Mouse (Mus musculus): ENCODE results near the gene Cenpu. TPM values are rescaled to one million over a fixed set of nuclear protein-coding genes. Genes with fewer than 3 reads are reported as not detected.
A peak's percentile ranks its signal among the peaks of the same experiment; 100 is the strongest.

Cenpu gene
- polyA plus RNA-seq, 1 experiment from 2014 or later = 16.4 TPM

DNA sequence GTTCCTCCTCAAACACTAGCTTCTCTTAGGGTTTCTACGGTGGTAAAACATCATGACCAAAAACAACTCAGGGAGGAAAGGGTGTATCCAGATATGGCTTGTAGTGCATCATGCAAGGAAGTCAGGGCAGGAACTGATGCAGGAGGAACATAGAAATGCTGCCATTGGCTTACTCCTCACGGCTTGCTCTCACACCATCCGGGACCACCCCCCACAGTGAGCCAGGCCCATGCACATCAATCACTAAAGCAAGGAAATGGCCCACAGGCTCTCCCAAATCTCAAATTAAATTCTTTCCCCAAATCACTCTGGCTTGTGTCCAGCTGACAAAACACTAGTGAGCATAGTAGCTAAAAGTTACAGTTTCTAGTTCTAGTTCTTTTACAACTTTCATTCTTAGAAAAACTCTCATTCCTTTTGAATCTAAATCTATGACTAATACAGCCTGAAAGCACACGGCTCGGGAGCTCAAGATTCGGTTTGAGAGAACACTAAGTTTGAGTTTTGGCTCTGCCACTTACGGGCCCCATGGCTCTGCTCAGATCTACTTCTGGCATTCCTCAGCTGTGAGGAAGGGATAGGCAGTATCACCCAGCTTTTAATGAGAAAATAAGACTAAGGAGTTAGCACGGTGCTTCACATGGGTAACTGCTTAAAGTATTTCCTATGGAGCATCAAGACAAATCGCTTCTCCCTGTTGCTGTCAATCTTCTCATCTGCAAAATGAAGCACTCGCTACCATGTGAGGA, 49.3 kb downstream of the Cenpu start:
- H3K36me3 ChIP-seq = peaks cover 9% of the 10 kb centered on the region; the same call in 1 of the 2 replicates
- H3K9ac ChIP-seq = no peak overlapping the region
- H3K4me2 ChIP-seq (replicated peaks) = no peak overlapping the region
- peaks cover 9% of the 10 kb centered on the region; the same call in 1 of the 2 replicates for H3K4me1 ChIP-seq
- H3K27ac ChIP-seq = no peak overlapping the region
- no peak overlapping the region for H3K4me3 ChIP-seq
- H3K9me3 ChIP-seq = no peaks in the 10 kb centered on the region
- ATAC-seq (ENCODE audit: insufficient number of reproducible peaks, insufficient read depth, low FRiP score, low TSS enrichment) = no peak
- peaks cover 2% of the 10 kb centered on the region; the same call in 1 of the 2 replicates for H3K27me3 ChIP-seq
- WGBS = 43% methylated on average over 10 of the region's 10 CpGs

DNA sequence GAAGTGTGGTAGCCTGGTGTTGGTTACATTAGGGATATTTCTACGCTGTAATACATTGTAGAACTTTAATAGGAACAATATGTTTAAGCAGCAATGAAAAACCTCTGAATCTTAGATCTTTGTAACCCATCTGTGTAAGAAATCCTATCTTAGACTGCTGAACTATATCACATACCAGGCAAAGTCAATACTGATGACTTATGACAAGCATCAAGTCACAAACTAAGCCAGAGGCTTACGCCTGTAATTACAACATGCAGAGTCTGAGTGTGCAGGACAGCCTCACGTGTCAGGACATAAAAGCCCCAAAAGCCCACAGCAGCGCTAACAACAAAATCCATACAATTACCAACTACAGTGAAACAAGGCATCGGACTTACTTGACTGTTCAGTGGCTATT, 51.8 kb downstream of the Cenpu start:
- Histone ChIP-seq H3K27me3 (peaks cover 2% of the 10 kb centered on the region; the same call in 1 of the 2 replicates), H3K9ac (no peak overlapping the region), H3K4me2 (replicated peaks) (no peak overlapping the region), H3K4me3 (no peak overlapping the region), H3K9me3 (no peaks in the 10 kb centered on the region), H3K27ac (no peak overlapping the region), H3K4me1 (peaks cover 9% of the 10 kb centered on the region; the same call in 1 of the 2 replicates), H3K36me3 (peaks cover 9% of the 10 kb centered on the region; the same call in 1 of the 2 replicates)
- ATAC-seq (ENCODE audit: insufficient number of reproducible peaks, insufficient read depth, low FRiP score, low TSS enrichment) = 0 out of 2 replicates have a peak, but pooled peaks have one; percentile 56
- WGBS = 36% methylated on average over 5 of the region's 5 CpGs

DNA sequence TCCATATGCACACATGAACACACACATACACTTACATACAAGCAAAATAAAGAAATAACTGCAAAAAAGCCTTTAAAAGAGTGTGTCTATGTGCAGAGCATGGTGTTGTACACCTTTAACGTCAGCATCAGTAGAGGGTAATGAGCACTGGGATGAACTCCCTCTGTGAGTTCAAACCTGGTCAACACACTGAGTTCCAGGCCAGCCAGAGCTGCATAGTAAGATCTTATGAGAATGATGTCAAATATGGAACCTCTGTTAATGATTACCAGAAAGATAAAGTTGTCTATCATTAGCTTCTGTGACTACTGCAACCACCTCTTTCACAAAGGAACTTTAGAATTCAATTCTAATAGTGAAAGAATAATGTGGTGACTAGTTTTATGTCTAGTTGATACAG, 55.1 kb downstream of the Cenpu start:
- no peak overlapping the region for H3K9ac ChIP-seq
- H3K9me3 ChIP-seq = no peaks in the 10 kb centered on the region
- H3K27me3 ChIP-seq = peaks cover 2% of the 10 kb centered on the region; the same call in 1 of the 2 replicates
- no peak overlapping the region for H3K4me2 ChIP-seq (replicated peaks)
- no peak overlapping the region for H3K4me3 ChIP-seq
- no peak for ATAC-seq (ENCODE audit: insufficient number of reproducible peaks, insufficient read depth, low FRiP score, low TSS enrichment)
- WGBS = 66% methylated on average over 1 of the region's 1 CpGs
- H3K4me1 ChIP-seq = 0 out of 2 replicates have a peak, but pooled peaks cover 2% of the 10 kb centered on the region
- H3K27ac ChIP-seq = no peak overlapping the region
- H3K36me3 ChIP-seq = peaks cover 13% of the 10 kb centered on the region; the same call in 1 of the 2 replicates

DNA sequence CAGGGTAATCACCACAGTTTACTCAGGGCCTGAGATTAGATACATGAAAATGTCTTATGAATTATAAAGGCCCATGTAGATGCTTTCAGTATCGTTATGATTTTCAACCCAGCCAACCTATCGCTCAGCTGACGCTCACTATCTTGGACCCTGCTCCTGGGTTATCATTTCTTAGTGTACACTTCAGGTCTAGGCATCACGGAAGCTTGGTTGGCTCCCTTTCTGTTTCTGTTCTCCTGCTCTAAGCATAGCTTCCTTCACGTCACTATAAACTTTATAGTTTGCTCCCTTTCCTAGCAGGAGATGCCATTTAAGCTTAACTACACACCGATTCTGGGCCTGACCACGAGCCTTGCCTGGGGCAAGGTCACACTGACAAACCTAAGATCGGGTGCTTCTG, 59.7 kb downstream of the Cenpu start:
- H3K9me3 ChIP-seq = no peaks in the 10 kb centered on the region
- WGBS = 87% methylated on average over 8 of the region's 8 CpGs
- ATAC-seq (ENCODE audit: insufficient number of reproducible peaks, insufficient read depth, low FRiP score, low TSS enrichment) = no peak
- H3K4me1 ChIP-seq = peaks cover 10% of the 10 kb centered on the region; the same call in 1 of the 2 replicates
- no peak overlapping the region for H3K9ac ChIP-seq
- H3K27me3 ChIP-seq = no peaks in the 10 kb centered on the region
- no peak overlapping the region for H3K4me2 ChIP-seq (replicated peaks)
- 0 out of 2 replicates have a peak, but pooled peaks cover 7% of the 10 kb centered on the region for H3K36me3 ChIP-seq
- no peak overlapping the region for H3K27ac ChIP-seq
- H3K4me3 ChIP-seq = no peak overlapping the region

DNA sequence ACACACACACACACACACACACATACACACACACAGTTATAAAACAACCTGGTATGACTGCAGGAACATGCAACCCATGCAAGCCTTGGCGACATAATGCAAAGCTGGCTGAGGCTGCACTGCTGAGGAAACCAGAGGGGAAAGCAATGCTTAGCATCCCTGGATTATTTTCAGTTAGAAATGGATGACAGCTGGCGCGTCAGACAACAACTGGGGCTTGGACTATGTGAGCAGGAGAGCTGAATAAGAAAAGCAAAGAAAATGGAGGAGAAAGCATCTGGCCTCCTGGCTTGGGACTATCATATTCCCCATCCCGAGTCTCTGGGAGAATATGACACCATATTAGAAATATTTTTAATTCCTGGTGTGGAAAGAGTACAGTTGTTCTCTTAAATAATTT, 61.1 kb downstream of the Cenpu start:
- no peak overlapping the region for H3K9ac ChIP-seq
- H3K4me2 ChIP-seq (replicated peaks) = 0 out of 2 replicates have a peak overlapping the region, but pooled peaks have one; percentile 9
- H3K27me3 ChIP-seq = no peaks in the 10 kb centered on the region
- 0 out of 2 replicates have a peak, but pooled peaks have one; percentile 25 for ATAC-seq (ENCODE audit: insufficient number of reproducible peaks, insufficient read depth, low FRiP score, low TSS enrichment)
- no peaks in the 10 kb centered on the region for H3K9me3 ChIP-seq
- H3K4me3 ChIP-seq = no peak overlapping the region
- 32% methylated on average over 4 of the region's 4 CpGs for WGBS
- peaks cover 10% of the 10 kb centered on the region; the same call in 1 of the 2 replicates for H3K4me1 ChIP-seq
- 0 out of 2 replicates have a peak, but pooled peaks cover 3% of the 10 kb centered on the region for H3K36me3 ChIP-seq
- H3K27ac ChIP-seq = peak overlapping the region; percentile 78; the same call in 1 of the 2 replicates

DNA sequence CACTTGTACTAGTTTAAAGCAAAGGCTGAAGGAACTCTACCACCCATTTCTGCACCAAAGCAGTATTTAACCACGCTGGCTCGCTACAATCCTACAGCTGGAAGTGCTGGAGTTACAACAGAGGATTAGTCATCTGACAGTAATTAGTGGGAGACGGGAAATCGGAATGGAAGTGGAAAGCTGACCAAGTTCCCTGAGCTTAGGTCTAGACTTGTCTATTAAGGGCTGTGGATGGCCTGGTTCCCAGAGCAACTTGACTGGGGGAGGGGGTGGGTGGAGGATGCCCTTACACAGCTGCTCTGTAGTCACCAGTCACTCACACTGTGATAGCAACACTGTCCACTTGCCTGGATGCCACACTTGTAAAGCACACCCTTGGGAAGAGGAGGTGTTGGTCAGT, 61.5 kb downstream of the Cenpu start:
- Histone ChIP-seq H3K36me3 (0 out of 2 replicates have a peak, but pooled peaks cover 3% of the 10 kb centered on the region), H3K27me3 (no peaks in the 10 kb centered on the region), H3K4me3 (no peak overlapping the region), H3K4me1 (peaks cover 10% of the 10 kb centered on the region; the same call in 1 of the 2 replicates), H3K9me3 (no peaks in the 10 kb centered on the region), H3K4me2 (replicated peaks) (0 out of 2 replicates have a peak overlapping the region, but pooled peaks have one; percentile 9), H3K27ac (peak overlapping the region; percentile 78), H3K9ac (no peak overlapping the region)
- ATAC-seq (ENCODE audit: insufficient number of reproducible peaks, insufficient read depth, low FRiP score, low TSS enrichment) = 0 out of 2 replicates have a peak, but pooled peaks have one; percentile 22
- 9% methylated on average over 4 of the region's 4 CpGs for WGBS

DNA sequence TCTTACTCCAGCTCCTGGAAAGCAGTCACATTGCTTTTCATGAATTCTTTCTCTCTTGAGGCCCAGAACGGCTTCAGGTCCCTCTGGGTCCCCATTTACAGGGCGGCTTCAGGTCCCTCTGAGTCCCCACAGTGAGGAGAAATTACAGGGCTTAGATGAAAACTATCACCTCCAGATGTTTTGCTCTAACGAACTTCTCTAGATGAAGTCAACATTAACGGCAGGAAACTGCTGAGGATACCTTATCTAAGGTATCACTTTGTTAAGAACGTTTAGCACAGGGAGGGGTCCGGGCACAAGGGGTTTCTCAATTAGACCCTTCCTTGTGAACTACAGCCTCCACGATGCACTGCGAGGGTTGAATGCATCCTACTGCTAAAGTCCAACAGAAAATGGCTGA, 64.1 kb downstream of the Cenpu start:
- no peaks in the 10 kb centered on the region for H3K36me3 ChIP-seq
- H3K4me3 ChIP-seq = no peak overlapping the region
- 81% methylated on average over 8 of the region's 8 CpGs for WGBS
- ATAC-seq (ENCODE audit: insufficient number of reproducible peaks, insufficient read depth, low FRiP score, low TSS enrichment) = no peak
- H3K4me1 ChIP-seq = peaks cover 21% of the 10 kb centered on the region
- no peaks in the 10 kb centered on the region for H3K9me3 ChIP-seq
- H3K27me3 ChIP-seq = no peaks in the 10 kb centered on the region
- peak overlapping the region; percentile 39; the same call in 1 of the 2 replicates for H3K4me2 ChIP-seq (replicated peaks)
- H3K9ac ChIP-seq = no peak overlapping the region
- H3K27ac ChIP-seq = no peak overlapping the region

DNA sequence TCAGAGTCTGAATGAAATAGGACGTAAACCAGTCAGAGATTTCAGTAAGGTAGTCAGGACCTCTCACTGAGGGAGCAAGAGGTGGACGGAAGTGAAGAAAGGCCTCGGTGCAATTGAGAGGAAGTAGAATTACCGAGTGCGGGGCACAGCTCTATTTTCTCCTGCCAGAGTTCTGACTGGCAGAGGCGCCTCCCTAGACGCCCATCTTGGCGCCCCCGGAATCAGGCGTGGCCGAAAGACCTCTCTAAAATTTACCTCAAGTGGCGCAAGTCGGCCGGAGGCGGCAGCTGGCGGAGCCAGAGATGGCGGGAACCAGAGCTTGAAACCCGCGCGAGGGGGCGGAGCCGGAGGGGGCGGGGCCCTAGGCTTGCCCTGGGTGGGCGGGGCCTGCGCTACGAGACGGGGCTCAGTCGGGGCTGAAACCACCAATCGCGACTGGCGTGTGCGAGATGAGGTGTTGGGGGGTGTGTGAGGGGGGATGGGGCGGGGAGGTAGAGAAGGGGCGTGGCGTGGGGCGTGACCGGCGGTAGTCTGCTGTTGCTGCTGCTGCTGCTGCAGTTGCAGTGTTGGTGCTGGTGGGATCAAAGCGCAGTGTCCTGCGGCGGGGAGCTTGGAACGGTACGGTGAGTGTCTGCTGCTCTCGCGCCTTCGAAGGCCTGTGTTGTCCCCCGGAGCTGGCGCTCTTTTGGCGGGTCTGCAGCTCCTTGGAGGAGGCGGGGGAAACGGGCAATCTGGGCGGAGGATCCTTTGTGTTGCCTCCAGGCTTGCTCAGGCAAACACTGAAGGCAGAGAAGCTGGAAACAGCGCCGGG, 65.3 kb downstream of the Cenpu start, which contains the start of the genes Primpol and Casp3:
Gene Primpol, minus strand, starts transcription at position 334 of the 811 bp plus-strand sequence.
Gene Casp3, plus strand, starts transcription at position 413 of the 811 bp plus-strand sequence.
- H3K27me3 ChIP-seq = no peaks in the 10 kb centered on the region
- 1% methylated on average over 54 of the region's 54 CpGs for WGBS
- H3K4me3 ChIP-seq = peak within 1 kb of the TSS; percentile 85
- ATAC-seq (ENCODE audit: insufficient number of reproducible peaks, insufficient read depth, low FRiP score, low TSS enrichment) = peak; percentile 90
- peak within 1 kb of the TSS; percentile 94 for H3K27ac ChIP-seq
- peak within 1 kb of the TSS; percentile 94 for H3K9ac ChIP-seq
- peak within 1 kb of the TSS; percentile 93 for H3K4me2 ChIP-seq (replicated peaks)
- no peaks in the 10 kb centered on the region for H3K9me3 ChIP-seq
- no peaks in the 10 kb centered on the region for H3K36me3 ChIP-seq
- H3K4me1 ChIP-seq = peaks cover 21% of the 10 kb centered on the region

DNA sequence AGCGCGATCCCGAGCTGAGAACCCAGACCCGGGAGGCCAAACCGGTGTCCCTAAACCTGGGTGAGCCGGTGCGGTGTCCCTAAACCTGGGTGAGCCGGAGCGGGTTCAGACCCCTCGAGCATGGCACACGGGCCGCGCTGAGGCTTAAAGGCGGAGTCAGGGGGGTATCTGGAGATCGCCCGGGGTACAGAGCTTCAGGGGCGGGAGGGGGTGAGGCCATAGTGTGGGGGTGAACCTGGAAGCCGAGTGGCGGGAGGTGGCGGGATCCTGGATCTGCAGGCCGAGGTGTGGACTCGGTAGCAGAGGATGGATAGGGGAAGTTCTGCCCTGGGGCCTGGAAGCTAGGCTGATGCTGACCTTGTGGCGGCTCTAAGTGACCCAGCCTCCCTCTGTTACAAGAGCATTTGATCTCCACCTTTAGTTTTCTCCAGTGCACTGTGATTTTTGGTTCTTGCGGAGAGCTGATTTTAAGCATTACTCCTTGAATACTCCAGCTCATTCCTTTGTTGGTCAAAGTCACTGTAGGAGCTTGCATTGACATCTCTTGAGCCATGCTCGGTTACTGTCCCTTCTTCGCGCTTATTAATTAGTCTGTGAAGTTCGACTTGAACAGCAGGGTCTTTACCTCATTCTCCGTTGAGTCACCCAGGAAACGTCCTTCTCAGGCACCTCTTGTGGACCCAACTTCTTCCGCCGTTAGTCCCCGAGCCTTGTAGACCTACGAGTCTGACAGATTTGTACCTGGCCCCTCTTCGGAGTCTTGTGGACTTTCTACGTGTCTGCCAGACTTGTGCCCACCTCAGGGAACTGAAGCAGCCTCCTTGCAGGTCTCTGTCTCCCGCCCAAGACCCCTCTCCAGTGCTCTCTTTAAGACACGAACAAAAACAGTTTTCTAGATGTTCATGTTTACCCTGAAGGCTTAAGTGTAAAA, 66.1 kb downstream of the Cenpu start:
- peaks cover 19% of the 10 kb centered on the region for H3K4me1 ChIP-seq
- H3K36me3 ChIP-seq = no peaks in the 10 kb centered on the region
- peak overlapping the region; percentile 94 for H3K27ac ChIP-seq
- H3K4me2 ChIP-seq (replicated peaks) = peak overlapping the region; percentile 93
- WGBS = under 1% methylated on average over 38 of the region's 38 CpGs
- peak overlapping the region; percentile 85 for H3K4me3 ChIP-seq
- H3K27me3 ChIP-seq = no peaks in the 10 kb centered on the region
- H3K9ac ChIP-seq = peak overlapping the region; percentile 94
- no peaks in the 10 kb centered on the region for H3K9me3 ChIP-seq
- ATAC-seq (ENCODE audit: insufficient number of reproducible peaks, insufficient read depth, low FRiP score, low TSS enrichment) = peak; percentile 59

DNA sequence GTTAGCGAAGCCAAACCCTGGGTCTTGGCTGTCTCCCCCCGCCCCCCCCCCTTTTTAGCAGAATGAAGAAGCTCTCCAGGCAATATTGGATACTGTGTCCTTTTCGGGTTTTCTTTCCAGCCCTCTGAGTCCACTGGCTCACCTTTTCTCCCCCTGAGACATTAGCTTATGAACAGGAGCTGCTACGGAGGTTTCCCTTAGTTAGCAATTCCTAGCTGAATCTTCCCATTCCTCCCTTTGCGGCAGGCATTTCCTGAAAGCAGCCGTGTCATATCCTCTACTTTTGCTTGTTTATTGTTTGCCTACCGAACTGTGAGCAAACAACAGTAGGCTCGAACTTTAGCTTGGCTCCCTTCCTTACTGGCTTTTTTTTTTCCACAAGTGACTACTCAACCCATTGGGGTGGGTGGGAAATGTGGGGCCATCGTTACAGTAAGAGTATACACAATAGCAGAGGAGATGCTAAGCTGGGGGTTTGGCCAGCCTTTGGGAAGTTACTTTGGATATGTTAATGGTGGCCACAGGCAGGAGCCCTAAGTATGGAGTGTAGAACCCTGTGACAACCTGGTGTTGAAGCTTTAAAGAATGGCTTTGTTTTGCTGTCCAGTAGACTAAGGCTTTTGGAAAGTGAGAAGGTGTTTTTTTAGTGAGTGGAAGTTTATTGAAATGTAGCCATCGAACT, 67.0 kb downstream of the Cenpu start:
- Histone ChIP-seq H3K9ac (peak overlapping the region; percentile 94), H3K4me1 (peaks cover 12% of the 10 kb centered on the region), H3K27me3 (no peaks in the 10 kb centered on the region), H3K27ac (no peak overlapping the region), H3K9me3 (no peaks in the 10 kb centered on the region), H3K36me3 (no peaks in the 10 kb centered on the region), H3K4me3 (peak overlapping the region; percentile 85), H3K4me2 (replicated peaks) (peak overlapping the region; percentile 93)
- WGBS = 4% methylated on average over 10 of the region's 10 CpGs
- ATAC-seq (ENCODE audit: insufficient number of reproducible peaks, insufficient read depth, low FRiP score, low TSS enrichment) = no peak

Data from embryonic facial prominence, embryonic 12.5 days (tissue).